Mouse (Mus musculus) adrenal gland, adult 18-20 months (tissue): ENCODE measurements around the gene Ptn. TPM values are rescaled to one million over a fixed set of nuclear protein-coding genes. Genes with fewer than 3 reads are reported as not detected.

Experiments
- DNase-seq, 2 experiments: peaks; one replicate each; pipeline ENCODE4 v3.0.0; 2021 to 2022; ENCODE audit warnings: low spot score in 2 of 2
- long read RNA-seq, 2 experiments: library from polyadenylated mRNA; stranded (forward); transcript quantifications; one replicate each; pipeline ENCODE4 v2.0.0; 2021
- total RNA-seq, 2 experiments: library from RNA; stranded (reverse); gene quantifications; 1 replicate in 1 of 2; 2 replicates in 1 of 2; pipeline ENCODE4 v1.2.3; 2021

The Ptn gene
- total RNA-seq: 10 to 100 TPM; 53.9 to 85.9 TPM
- long read RNA-seq, experiment 1, transcript Ptn-201 (5 exons, 1,614 nt): major isoform, 32 of 34 reads
- long read RNA-seq, experiment 1, partial matches to known transcripts: 1 of 34 reads
- long read RNA-seq, experiment 1, other reads (novel, unspliced or antisense): 1 of 34 reads
- long read RNA-seq, experiment 2, transcript Ptn-201 (5 exons, 1,614 nt): major isoform, 170 of 186 reads
- long read RNA-seq, experiment 2, transcript Ptn-202 (4 exons, 2,558 nt): minor isoform, 5 of 186 reads
- long read RNA-seq, experiment 2, partial matches to known transcripts: 7 of 186 reads
- long read RNA-seq, experiment 2, other reads (novel, unspliced or antisense): 4 of 186 reads

DNA sequence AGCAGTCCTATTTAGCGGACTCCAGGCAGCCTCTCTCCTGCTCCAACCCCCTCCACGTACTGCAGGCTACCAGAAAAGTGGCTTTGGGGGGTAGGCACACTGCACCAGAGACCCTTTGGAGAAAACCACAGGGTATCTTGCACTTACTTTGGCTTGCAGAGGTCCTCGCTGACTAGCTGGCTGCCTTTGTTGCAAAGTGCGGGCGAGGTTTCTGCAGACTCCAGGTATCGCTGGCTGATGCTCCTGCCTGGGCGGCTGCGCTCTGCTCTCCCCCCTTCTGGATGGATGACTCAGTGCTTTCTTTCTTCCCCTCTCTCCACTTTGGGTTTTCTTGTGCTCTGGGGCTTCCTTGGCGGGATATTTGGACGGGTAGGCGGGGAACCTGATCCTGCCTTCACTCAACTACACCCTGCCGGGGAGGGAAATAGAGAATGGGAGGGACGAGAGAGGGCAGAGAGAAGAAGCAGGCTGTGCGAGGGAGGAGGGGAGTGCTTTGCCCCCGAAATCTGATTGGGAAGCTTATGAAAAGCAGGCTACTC is at the start of gene Ptn:
Gene Ptn (minus strand): TSS at position 474 of the 539 bp plus-strand sequence.
- peak in 1 of 2 experiments; percentile 33 for DNase-seq

DNA sequence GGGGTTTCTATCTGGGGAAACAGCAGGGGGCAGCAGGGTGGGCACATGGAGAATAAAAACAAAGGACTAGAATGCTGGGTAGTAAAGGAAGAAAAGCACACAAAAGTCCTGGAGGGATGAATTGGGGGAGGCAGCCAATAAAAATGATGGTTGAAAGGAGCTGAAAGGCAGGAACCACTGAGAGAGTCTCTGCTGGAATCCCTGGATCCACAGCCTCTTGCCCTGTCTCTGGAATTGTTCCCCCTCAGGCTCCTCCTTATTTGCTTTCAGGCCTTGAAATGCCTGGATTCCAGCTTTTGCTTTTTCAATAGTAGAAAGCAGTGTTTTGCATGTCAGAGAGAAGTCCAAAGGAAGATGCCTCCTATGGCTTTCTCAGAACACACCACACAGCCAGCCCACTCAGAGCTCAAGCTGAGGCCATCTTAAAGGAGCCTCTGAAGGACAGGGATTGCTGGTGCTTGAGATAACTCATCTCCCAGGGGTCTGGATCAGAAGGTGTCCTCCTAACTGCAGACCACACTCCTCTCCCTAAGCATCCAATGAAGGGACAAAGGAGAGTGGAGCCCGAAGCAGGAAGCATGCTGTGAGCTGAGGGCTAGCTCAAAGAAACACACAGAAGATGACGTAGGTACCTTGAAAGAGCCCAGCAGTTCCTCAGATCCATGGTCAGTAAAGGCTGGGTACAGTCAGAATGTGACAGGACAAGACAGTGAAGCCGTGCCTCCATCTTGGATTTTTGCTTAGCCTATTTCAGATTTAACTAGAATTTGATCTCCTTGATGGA is 48.4 kb upstream of the Ptn start:
- DNase-seq: no peak

DNA sequence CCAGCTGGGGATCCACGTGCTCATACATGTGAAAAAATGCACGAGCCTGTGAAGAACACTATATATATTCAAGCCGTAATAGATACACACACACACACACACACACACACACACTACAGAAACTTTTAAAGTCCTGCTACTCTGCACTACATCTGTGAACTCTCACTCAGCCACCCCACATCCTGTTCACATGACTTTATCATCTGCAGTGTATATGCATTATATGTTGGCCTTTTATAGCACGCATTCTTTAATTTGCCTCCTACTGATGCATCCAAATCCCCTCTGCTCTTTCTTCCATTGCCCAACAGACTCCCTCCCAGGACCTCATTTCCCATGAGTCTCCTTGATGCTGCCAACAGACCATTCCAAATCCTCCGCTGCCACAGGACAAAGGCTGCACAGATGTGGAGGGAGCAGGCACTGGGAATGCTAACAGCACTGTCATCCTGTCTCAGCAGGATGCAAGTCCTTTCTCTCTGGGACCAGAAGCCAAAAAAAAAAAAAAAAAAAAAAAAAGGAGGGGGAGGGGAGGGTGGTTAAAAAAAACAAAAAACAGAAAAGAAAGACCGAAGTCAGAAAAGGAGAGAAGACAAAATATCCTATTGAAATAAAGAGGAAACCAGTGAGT is 47.7 kb upstream of the Ptn start:
- no peak for DNase-seq

DNA sequence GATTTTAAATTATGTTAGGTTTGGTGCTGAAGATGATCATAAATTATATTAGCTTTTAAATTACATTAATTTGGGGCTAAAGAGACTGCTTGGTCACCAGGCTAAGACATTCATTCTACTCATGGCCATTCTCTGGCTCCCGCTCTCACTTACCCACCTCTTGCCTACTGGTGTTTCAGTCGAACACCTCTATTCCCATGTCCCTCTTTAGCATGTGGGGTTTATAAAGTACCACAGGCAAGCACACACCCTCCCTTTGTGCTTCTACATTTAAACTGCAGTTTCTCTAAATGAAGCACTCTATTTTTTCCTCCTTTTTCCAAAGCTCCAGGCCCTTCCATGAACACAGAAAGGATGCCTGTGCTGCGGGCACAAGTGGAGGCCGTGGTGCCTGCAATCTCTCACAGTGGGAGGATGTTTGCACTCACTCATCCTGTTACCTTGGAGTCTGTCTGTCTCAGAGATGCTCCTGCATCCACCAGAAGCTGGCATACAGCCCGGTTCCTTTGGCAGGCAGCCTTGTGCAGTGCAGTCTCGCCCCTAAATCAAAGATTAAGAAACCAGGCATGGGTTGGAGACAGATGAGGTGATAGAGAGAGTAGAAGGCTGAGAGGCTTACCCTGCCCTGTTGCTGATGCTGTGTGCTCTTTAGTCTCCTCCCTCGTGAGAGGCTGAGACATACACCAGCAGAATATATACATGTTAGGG is 40.6 kb upstream of the Ptn start:
- peak; percentile 30 to 49 for DNase-seq

DNA sequence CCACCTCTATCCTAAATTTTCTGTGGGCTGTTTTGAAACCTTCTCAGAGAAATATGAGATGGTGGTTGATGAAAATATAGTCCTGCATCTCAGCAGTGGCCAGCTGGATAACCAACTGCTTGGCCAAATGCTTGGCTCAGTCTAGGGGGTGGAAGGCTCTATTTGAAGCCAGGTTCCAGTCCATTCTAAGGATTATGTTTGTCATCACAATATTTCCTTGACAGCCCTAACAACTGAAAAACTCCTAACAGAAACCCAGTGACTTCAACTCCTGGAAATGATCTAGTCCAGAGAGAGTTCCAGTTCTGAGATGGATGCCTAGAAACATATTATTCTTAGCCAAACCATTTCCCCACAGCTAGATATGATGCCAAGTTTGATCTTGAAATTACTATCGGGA is 35.3 kb upstream of the Ptn start:
- DNase-seq: no peak

DNA sequence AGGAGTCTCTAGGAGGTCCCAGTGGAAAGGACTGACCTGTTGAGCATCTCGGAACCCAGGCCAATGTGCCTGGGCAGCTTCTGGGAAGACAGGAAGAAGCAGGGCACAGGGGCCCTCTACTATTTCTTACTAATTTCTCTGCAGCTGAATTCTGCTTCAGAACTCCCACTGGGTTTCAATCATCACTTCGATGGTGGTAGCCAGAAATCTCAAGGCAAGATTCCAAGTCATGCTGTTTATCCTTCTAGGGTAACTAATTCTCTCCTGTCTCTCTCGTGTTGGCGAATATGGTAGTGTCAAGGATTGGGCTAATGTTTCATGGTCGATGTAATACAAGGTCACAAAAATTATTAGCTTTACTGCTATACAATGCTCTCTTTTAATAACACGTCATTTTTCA is 34.2 kb upstream of the Ptn start:
- DNase-seq: no peak

DNA sequence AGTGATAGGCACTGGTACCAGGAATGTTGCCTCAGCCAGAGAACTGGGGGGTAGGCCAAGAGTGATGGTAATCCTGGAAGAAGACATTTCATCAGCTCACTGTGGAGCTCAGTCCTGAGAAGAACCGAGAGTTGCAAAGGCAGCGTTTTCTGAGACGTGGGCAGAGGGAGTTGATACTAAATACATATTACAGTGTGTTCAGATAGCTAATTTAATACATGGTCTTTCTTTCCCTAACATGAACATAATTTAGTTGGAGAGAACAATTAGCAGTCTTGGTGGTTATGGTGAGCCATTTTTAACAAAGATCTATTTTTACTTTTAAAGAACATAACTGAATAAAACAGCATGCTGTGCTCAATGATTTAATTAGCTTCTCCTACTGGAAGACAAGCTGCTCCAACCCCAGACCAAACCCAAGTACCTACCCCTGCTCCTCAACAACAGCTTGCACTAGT is 33.0 kb upstream of the Ptn start:
- DNase-seq: no peak

DNA sequence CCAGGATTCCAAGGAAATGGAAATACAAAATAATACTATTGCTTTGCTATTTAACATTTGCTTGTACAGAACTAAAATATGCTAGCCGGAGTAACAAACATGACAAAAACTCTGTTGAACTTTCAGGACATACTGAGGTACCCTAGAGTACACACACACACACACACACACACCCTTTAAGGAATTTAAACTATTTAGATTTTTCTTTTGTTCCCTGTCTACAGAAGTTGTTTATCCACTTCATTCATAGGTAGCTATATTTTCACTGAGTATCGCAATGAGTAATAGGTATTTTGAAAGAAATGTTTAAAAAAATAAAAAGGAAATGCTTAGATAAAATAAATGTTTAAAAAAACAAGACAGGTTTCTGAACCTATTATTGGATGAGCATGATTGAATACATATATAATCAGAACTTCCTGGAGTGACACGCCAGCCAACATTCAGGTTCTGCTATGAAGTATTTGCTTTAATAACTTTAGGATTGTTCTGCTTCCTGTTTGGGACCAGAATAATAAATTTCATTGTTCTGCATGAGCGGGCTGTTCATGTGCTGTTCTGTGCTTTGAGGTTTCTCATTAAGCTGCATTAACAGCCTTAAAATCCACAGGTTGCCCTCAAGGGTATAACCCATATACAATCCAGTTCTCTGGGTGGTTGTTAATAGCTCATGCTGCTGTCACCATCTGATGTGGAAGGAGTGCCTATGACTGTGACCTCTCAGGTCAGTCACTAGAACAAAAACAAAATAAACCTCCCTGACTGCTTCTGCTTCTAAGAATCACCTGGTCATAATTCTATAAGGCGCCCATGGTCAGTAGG is 32.3 kb upstream of the Ptn start:
- no peak for DNase-seq

DNA sequence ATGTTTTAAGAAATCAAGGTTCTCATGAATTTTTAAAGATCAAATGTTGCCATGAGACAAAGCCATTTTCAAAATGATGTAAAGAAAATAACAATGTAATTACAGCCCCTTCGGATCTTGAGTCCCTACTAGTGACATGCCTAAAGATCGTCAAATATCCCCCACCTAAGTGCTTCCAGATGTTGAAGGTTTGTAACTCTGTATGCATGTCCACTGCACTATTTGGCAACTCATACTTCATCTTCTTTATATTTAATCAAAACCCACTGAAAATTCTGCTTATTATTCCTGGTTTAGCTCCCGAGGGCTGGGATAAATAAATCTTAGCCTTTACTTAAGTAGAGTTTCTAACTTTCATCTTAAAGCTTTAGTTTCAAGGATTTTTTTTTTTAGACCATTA is 31.7 kb upstream of the Ptn start:
- DNase-seq: no peak

DNA sequence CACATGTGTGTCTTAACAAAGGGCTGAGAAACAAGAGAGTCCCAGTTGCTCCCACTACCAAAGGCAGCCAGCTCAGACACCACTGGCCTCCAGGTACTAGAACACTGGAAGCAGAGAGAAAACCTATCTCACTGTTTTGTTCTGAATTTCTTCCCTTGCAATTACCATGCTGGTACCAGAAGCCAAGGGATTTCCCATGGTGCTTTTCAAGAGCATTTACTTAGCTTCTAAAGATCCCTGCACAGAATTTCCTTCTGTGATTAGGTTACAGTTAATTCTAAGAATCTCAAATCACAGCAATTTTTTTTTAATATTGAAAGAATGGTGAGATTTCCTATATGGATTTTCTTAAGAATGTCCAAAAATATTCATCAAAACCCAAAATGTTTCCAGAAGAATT is 31.2 kb upstream of the Ptn start:
- DNase-seq: no peak

DNA sequence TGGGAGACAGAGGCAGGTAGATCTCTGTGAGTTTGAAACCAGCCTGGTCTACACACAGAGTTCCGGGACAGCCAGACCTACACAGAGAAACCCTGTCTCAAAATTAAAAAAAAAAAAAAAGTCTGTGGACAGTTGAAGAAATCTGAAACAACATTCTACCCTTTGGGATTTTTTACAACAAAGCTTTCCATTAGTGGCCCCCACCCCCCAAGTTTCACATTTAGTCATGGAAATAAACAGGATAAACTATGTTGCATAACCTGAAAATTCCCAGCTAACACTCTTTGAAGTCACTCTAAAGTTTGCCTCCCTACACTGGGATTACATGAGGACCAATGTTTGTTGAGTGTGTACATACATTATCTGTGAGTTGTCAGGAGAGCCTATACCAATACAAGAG is 28.7 kb upstream of the Ptn start:
- no peak for DNase-seq

DNA sequence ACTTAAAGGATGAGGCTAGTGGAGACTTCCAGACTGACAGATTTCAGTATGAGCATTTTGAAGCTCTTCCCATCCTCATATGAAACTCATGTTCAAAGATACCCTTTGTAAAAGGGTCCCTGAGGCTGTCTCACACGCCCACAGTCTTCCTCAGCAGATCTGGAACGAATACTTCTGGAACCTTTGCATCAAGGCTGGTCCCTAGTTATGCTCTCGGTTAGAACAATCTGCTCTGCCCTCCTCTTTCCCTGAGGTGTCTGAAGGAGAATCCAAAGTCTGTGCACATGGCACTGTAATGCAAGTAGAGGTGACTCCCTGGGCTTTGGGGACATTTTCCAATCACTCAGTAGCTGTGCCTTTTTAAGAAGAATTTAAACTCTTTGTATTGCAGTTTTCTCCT is 25.3 kb upstream of the Ptn start:
- DNase-seq: no peak

DNA sequence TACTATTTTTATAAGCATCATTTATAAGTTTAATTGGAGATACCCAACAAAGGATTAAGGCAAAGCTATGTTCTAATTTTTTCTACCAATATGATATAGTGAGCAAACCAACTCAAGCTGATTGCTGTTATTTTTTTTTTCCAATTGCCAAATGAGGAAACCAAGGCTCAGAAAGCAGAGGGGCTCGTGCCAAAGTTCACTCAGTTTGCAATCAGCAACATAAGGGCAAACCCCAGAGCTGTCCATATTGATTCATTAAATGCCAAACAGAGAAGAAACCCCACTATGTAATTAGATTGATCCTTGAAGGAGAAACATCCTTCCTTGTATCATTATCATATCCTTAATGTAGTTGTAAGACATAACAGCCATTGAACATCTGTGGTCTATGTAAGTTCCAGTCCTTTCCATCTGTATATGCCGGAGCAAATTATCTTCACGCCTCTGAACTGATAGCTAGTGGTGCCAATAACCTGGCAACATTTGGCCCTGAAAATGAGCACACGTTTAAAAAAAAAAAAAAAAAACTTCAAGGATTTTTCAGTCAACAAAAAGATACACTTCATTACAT is 24.8 kb upstream of the Ptn start:
- DNase-seq: no peak

DNA sequence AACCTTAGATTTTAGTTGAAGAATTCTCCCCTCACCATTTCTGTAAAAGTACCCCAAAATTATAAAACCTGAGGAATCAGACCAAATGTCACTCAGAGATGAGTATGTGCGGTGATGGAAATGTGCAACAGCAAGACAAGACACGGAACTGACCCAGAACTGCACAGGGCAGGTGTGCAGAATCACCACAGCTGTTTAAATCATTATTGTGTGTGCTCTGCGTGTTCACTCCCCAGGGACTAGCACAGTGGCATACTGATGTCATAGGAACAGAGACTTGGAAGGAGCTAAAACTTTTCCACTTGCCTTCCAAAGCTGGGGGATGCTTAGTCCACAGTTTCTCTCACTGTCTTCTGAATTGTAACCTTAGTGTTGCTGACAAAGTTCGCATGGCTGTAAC is 22.7 kb upstream of the Ptn start:
- DNase-seq: no peak

DNA sequence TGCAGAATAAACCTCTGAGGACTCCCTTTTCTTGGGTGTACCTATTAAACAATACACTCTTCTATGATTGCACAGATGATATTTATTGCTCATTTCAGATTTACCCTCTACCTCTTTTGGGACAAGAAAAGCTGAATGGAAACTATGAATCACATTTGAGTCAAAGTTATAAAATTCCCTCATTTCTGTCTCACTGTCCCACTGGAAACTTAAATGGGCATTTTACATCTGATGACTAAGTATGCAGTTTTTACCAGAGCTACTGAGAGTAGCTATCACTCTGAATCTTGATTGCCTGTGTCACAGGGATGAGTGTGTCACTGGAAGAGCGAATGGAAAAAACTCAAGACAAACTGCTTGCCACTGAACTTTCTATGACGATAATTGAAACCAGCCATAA is 22.2 kb upstream of the Ptn start:
- no peak for DNase-seq

DNA sequence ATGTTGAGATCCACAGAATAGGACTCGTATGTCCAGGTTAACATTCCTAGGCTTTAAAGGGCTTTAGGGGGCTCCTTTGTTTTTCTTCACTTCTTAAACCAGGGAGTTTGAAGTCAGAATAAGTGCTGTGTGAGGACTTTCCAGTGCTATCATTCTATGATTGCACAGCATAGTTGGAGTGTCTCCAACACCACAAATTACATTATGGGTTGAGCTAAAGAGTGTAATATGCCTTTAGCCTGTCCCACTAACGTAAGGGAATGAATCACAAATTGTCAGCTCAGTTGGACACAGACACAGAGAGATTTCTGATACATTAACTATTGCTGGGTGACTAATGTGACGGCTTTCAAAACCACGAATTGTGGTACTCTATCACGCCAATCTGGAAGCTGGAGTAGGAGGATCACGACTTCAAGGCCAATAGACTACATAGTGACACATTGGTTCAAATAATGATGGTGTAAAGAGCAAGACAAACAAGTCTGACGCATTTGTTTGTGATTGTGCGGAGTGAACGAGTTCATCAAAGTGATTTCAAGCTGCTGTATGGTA is 20.4 kb upstream of the Ptn start:
- no peak for DNase-seq

DNA sequence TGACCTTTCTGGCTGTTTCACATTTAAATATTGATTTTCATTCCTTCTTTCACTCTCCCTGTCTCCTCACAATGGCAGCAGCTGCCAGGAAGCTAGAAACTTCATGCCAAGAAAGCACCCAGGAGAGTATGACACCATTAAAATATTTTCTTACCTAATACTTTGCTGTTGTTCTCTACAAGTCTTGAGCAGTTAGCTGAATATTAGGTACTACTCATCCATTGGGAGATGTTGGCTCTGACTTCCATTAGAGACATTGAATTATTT is 9.7 kb upstream of the Ptn start:
- no peak for DNase-seq

DNA sequence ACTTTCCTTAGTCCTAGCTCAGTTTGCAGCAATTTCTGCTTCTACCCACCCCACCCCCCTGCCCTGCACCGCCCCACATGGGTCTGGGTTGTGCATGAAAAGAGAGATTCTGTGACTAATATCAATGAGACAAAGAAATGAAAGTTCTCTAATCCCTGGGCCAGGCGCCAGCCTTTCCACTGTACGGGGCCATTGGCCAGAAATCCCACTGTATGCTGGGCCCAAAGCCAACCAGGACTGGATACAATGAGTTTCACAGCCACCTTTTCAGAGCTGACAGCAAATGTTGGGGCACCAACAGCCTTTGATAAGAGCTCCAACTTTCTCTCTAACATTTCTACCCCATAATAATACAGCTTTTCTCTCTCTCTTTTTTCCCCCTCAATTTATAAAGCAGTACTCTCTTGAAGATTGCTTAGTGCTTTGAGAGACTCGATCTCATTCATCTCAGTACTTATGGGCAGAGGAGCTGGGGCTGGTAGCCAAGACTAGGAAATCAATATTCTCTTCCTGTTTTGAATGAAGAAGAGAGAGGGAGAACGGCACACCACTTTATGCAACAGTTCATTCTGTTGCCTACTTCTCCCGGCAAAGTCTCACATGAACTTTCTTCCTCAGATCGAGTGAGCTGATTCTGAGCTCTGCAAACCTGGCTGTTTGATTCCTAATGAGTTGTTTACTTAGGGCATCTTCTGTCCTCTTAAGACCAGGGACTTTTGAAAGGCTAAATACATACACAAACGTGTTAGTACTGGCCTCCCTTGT is 9.2 kb upstream of the Ptn start:
- no peak for DNase-seq
